Mouse (Mus musculus) heart, adult 2 months (tissue): ENCODE data around the gene Hist1h3e. TPM values are rescaled to one million over a fixed set of nuclear protein-coding genes. Genes with fewer than 3 reads are reported as not detected.
"Not testable (repeated sequence)": the region's sequence is repeated elsewhere in the genome, so short reads cannot be mapped to it uniquely, and the experiment has no call there.

Experiments used
- DNase-seq, 2 experiments: peaks; one replicate each; pipeline ENCODE4 v3.0.0; 2021
- H3K27ac ChIP-seq: fragments of 200-600 bp; 2 replicates; pipeline ENCODE4 v1.8.1; 2022
- H3K27me3 ChIP-seq: fragments of 200-500 bp; 2 replicates; pipeline ENCODE4 v1.6.1; 2012; ENCODE audit warnings: mild to moderate bottlenecking, low read length, inconsistent platforms, mixed read lengths; ENCODE audit not compliant: control insufficient read depth, insufficient read depth
- H3K36me3 ChIP-seq: fragments of 200-500 bp; 2 replicates; pipeline ENCODE4 v1.6.1; 2012; ENCODE audit warnings: low read length, inconsistent platforms; ENCODE audit not compliant: control insufficient read depth, insufficient read depth
- H3K4me1 ChIP-seq: fragments of 200-500 bp; 2 replicates; pipeline ENCODE4 v1.6.1; 2011; ENCODE audit warnings: low read length; ENCODE audit not compliant: control insufficient read depth, insufficient read depth
- H3K4me3 ChIP-seq: fragments of 200-600 bp; 2 replicates; pipeline ENCODE4 v1.8.1; 2022
- H3K79me2 ChIP-seq: fragments of 200-500 bp; replicated peaks from 2 replicates; pipeline ENCODE4 v1.6.1; 2012; ENCODE audit warnings: mild to moderate bottlenecking, inconsistent platforms, low read length, moderate library complexity, mixed read lengths; ENCODE audit not compliant: control insufficient read depth, insufficient read depth
- H3K9ac ChIP-seq: fragments of 200-500 bp; 2 replicates; pipeline ENCODE4 v1.6.1; 2012; ENCODE audit warnings: low read depth, mild to moderate bottlenecking, control low read depth, inconsistent platforms, low read length, mixed read lengths
- CTCF ChIP-seq: fragments of 200-600 bp; IDR thresholded peaks from 2 replicates; pipeline ENCODE4 v1.8.1; 2022; ENCODE audit warnings: antibody characterized with exemption, mild to moderate bottlenecking, moderate library complexity
- EP300 ChIP-seq: fragments of 200-500 bp; IDR thresholded peaks from 2 replicates; pipeline ENCODE4 v1.6.1; 2011; ENCODE audit warnings: low read depth, low read length, control low read depth; ENCODE audit not compliant: insufficient read depth
- POLR2A ChIP-seq: fragments of 200-500 bp; IDR thresholded peaks from 2 replicates; pipeline ENCODE4 v1.6.1; 2011; ENCODE audit warnings: mild to moderate bottlenecking, low read depth, low read length, control low read depth; ENCODE audit not compliant: insufficient read depth
- WGBS: fragments of 180-500 bp; shearing (Covaris S2); methylation state at CpG from one replicate; pipeline ENCODE4 v1.1.7; 2018; 5-methylcytosine and 5-hydroxymethylcytosine counted together
- intact Hi-C: fragments of 180-260 bp; cut with DNase I; formaldehyde crosslinking; loops from one replicate; pipeline ENCODE4 v1.15.1; 2025
- polyA plus RNA-seq: library from polyadenylated mRNA; depleted of rRNA; stranded (reverse); fragments of >200 nt; gene quantifications from 2 replicates; pipeline ENCODE4 v1.2.3, GENCODE M21; 2012
- total RNA-seq, 2 experiments: library from RNA; stranded (reverse); gene quantifications; 2 replicates each; pipeline ENCODE4 v1.2.3; 2021

The Hist1h3e gene
- total and polyA plus RNA-seq, 3 experiments: 2.0 to 14.6 (median 14.0) TPM

DNA sequence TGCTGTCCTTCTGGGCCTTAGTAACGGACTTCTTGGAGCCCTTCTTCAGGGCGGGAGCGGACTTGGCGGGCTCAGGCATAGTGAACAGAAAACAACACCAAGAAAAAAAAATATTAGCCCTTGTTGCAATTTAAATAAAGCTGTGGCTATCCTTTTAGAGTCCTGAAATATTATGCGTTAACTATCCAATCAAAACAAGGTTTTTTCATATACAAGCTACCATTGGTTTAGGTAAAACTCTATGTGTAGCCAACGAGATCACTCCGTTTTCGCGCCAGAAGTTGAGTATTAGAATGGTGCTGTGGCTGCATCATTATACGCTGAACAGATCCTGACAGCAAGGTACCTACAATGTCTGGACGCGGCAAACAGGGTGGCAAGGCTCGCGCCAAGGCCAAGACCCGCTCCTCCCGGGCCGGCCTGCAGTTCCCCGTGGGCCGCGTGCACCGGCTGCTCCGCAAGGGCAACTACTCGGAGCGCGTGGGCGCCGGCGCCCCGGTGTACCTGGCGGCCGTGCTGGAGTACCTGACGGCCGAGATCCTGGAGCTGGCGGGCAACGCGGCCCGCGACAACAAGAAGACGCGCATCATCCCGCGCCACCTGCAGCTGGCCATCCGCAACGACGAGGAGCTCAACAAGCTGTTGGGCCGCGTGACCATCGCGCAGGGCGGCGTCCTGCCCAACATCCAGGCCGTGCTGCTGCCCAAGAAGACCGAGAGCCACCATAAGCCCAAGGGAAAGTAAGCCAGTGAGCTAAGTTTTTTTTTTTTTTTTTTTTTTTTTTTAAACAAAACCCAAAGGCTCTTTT, 28.4 kb downstream of the Hist1h3e start, which contains the start of gene Hist1h2af:
Hist1h2af (plus strand) TSS at position 347 of the 808 bp plus-strand sequence.
- Histone ChIP-seq H3K36me3 (peaks cover 14% of the 10 kb centered on the region), H3K9ac (peak within 1 kb of the TSS; percentile 60), H3K4me3 (peak within 1 kb of the TSS; percentile 51)
- WGBS: 1% methylated on average over 31 of the region's 53 CpGs
- H3K4me1 ChIP-seq, H3K27ac ChIP-seq, H3K79me2 ChIP-seq, H3K27me3 ChIP-seq: not testable (repeated sequence)
- TF ChIP-seq CTCF: peak; percentile 34
- intact Hi-C loops: loop anchor here (5.0 kb wide), 2 partner anchors 89 to 209 kb away; partner anchors contain the start of genes Hist1h1e and Hist1h2be
- peak in 1 of 2 experiments; percentile 47 for DNase-seq

DNA sequence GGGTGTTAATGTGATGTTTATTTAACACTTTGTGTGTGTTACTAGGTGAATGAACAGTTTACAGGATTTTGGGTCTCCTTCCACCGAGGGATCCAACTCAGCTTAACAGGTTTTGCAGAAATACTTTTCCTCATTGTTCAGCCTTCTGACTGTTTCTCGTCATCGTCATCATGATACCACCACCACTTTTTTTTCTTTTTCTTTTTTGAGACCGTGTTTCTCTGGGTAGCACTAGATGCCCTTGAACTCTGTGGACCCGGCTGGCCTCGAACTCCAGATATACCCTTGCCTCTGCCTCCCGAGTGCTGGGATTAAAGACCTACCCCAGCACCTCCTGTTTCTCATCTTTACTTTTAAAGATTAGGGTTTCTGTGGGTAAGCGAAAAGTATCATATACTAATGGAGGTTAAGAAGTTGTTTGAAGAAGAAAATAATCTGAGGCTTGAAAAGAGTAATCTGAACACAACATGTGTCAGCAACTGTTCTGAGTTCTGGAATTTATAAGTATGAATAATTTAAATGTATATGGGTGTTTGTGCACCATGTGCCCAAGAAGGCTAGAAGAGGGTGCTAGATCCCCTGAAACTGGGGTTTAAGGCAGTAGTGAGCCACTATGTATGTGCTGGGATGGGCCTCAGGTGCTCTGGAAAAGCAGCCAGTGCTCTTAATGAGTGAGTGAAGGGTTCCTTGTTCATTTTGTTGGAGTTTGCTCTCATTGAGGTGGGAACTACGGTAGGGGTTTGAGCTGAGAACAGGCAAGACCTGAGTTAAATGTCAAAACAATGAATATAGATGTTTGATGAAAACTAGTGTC, 29.7 kb downstream of the Hist1h3e start:
- peaks cover 14% of the 10 kb centered on the region for H3K36me3 ChIP-seq
- H3K4me1 ChIP-seq: peaks cover 4% of the 10 kb centered on the region
- H3K27ac ChIP-seq: peak overlapping the region; percentile 97; the same call in 1 of the 2 replicates
- no peaks in the 10 kb centered on the region for H3K27me3 ChIP-seq
- DNase-seq: no peak
- peak overlapping the region; percentile 86 for H3K4me3 ChIP-seq
- 22% methylated on average over 9 of the region's 9 CpGs for WGBS
- no peaks in the 10 kb centered on the region for H3K79me2 ChIP-seq
- no peak overlapping the region for H3K9ac ChIP-seq
- TF ChIP-seq EP300: no peak
- no peak for TF ChIP-seq CTCF
- no peak for TF ChIP-seq POLR2A
- intact Hi-C loops: loop anchor here (5.0 kb wide), 2 partner anchors 90 to 210 kb away; partner anchors contain the start of genes Hist1h1e and Hist1h2be

DNA sequence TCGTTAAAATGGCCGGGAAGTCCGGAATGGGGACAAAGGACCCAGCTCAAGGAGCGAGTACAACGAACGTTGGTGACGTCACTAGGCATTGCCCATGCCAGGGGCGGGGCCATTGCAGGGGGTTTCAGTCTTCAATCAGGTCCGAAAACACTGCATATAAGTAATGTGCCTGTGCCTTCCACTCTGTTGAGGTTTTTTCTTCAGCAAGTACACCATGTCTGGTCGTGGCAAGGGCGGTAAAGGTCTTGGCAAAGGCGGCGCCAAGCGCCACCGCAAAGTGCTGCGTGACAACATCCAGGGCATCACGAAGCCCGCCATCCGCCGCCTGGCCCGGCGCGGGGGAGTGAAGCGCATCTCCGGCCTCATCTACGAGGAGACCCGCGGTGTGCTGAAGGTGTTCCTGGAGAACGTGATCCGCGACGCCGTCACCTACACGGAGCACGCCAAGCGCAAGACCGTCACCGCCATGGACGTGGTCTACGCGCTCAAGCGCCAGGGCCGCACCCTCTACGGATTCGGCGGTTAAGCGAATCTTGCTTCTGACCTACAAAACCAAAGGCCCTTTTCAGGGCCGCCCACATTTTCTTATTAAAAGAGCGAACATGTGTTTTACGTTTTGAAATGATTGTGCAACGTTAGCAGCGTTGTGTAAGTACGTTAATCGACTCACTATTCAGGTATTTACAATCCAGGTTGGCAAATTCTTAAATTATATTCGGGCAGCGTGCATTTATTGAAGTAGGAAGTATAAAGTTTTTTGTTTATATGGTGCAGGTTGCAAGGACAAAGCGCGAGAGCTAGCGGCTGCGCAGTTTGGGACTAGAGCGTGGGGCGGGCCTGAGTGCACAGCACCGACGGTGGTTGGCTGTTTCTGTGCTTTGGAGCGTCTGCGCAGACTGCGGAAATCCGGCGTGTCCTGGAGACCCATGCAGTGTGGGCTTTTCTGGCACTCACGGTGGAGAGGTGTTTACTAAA, 31.0 kb downstream of the Hist1h3e start, which contains the start of gene Hist1h4h:
Hist1h4h (plus strand) TSS at position 150 of the 975 bp plus-strand sequence.
- Histone ChIP-seq H3K4me1 (peaks cover 4% of the 10 kb centered on the region), H3K4me3 (peak within 1 kb of the TSS; percentile 86), H3K36me3 (peaks cover 14% of the 10 kb centered on the region), H3K27me3 (no peaks in the 10 kb centered on the region), H3K27ac (peak within 1 kb of the TSS; percentile 97), H3K79me2 (no peaks in the 10 kb centered on the region), H3K9ac (peak within 1 kb of the TSS; percentile 76)
- peak; percentile 92 to 95 for DNase-seq
- TF ChIP-seq EP300 (peak; percentile 91), POLR2A (peak; percentile 99), CTCF (no peak)
- intact Hi-C loops: loop anchor here (1.0 to 5.0 kb wide), 5 partner anchors 12 to 211 kb away; partner anchors contain the start of genes Hist1h1e, Hist1h2be and Hist1h3f
- WGBS: under 1% methylated on average over 62 of the region's 70 CpGs

DNA sequence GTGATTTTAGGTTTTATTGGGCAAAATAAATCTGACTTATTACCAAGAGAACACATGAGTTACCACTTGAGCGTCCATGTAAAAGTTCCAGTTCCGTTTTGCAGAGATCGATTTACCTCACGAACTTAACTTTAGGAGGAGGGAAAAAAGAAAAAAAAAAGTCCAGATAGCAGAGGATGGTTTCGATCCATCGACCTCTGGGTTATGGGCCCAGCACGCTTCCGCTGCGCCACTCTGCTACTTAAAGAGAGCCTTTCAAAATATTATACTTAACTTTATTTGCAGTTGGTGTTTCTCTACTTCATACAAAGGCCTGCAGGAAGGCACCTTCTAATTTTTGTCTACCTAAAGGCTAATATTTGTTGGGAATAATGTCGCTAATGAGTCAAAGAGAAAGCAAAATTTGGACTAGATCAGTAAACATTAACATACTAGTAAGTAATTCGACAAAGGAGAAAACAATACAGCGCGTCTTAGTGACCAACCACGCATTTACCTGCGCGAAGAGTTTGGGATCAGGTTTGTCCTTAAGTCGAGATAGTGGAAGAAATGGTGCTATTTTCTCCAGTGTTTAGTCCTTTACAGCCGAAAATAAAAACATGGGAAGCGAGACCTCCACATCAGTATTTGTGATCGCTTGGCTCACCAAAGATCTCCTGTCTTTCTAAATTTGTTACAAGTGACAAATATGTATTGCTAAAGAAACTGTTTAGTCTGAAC, 31.8 kb downstream of the Hist1h3e start:
- no peaks in the 10 kb centered on the region for H3K79me2 ChIP-seq
- H3K27me3 ChIP-seq: no peaks in the 10 kb centered on the region
- peak; percentile 69 to 74 for DNase-seq
- H3K27ac ChIP-seq: peak overlapping the region; percentile 97
- peak overlapping the region; percentile 86 for H3K4me3 ChIP-seq
- H3K4me1 ChIP-seq: peaks cover 4% of the 10 kb centered on the region
- peak overlapping the region; percentile 75 for H3K9ac ChIP-seq
- 0 out of 2 replicates have a peak, but pooled peaks have one; percentile 57 for TF ChIP-seq EP300
- TF ChIP-seq CTCF: no peak
- no peak for TF ChIP-seq POLR2A
- intact Hi-C loops: loop anchor here (1.0 to 5.0 kb wide), 5 partner anchors 11 to 212 kb away; partner anchors contain the start of genes Hist1h1e, Hist1h2be and Hist1h3f
- H3K36me3 ChIP-seq: peaks cover 14% of the 10 kb centered on the region
- under 1% methylated on average over 20 of the region's 20 CpGs for WGBS
